Mouse (Mus musculus) intestine, embryonic 14.5 days (tissue): ENCODE data around the gene Kalrn. TPM values are rescaled to one million over a fixed set of nuclear protein-coding genes. Genes with fewer than 3 reads are reported as not detected.

Source experiments
- ATAC-seq: fragments of 200-750 bp; cut with Nextera tagmentation; replicated peaks from 2 replicates; pipeline ENCODE4 v1.8.0; 2017; ENCODE audit warnings: low read depth, moderate number of reproducible peaks, moderate TSS enrichment, moderate library complexity; ENCODE audit not compliant: low FRiP score, low TSS enrichment
- DNase-seq: peaks from one replicate; pipeline ENCODE4 v3.0.0-alpha.2; 2018; ENCODE audit warnings: low spot score
- H3K27ac ChIP-seq: fragments of 300-500 bp; sonication (generic); 2 replicates; pipeline ENCODE4 v1.5.1; 2014; ENCODE audit warnings: low read depth, mild to moderate bottlenecking, control low read depth
- H3K27me3 ChIP-seq: fragments of 300-500 bp; sonication (generic); replicated peaks from 2 replicates; pipeline ENCODE4 v1.6.1; 2014; ENCODE audit warnings: low read length, control low read depth; ENCODE audit not compliant: control insufficient read depth, insufficient read depth
- H3K36me3 ChIP-seq: fragments of 300-500 bp; sonication (generic); 2 replicates; pipeline ENCODE4 v1.6.1; 2014; ENCODE audit warnings: low read length, control low read depth; ENCODE audit not compliant: control insufficient read depth, insufficient read depth
- H3K4me1 ChIP-seq: fragments of 300-500 bp; sonication (generic); replicated peaks from 2 replicates; pipeline ENCODE4 v1.6.1; 2014; ENCODE audit warnings: low read length, control low read depth, mixed read lengths; ENCODE audit not compliant: control insufficient read depth, insufficient read depth
- H3K4me2 ChIP-seq: fragments of 300-500 bp; sonication (generic); 2 replicates; pipeline ENCODE4 v1.6.1; 2014; ENCODE audit warnings: low read length
- H3K4me3 ChIP-seq: fragments of 300-500 bp; sonication (generic); 2 replicates; pipeline ENCODE4 v1.5.1; 2014; ENCODE audit warnings: low read depth, low read length, control low read depth, mixed read lengths
- H3K9ac ChIP-seq: fragments of 300-500 bp; sonication (generic); 2 replicates; pipeline ENCODE4 v1.6.1; 2014; ENCODE audit warnings: mild to moderate bottlenecking, low read length
- H3K9me3 ChIP-seq: fragments of 300-500 bp; sonication (generic); 2 replicates; pipeline ENCODE4 v1.6.1; 2016; ENCODE audit warnings: low read length, control low read depth; ENCODE audit not compliant: control insufficient read depth
- WGBS: fragments of 180-500 bp; shearing (Covaris S2); extraction: QIAGEN DNeasy Blood & Tissue Kit; methylation state at CpG from one replicate; pipeline ENCODE4 v1.1.7; 2014; 5-methylcytosine and 5-hydroxymethylcytosine counted together
- polyA plus RNA-seq: library from polyadenylated mRNA; unstranded; fragments of >200 nt; fragmentation: Nextera tagmentation; extraction: Ambion mirVana; gene quantifications from 2 replicates; pipeline ENCODE4 v1.2.1, GENCODE M21; 2014

Gene Kalrn
- polyA plus RNA-seq, 1 experiment from 2014 or later: 20.1 TPM

DNA sequence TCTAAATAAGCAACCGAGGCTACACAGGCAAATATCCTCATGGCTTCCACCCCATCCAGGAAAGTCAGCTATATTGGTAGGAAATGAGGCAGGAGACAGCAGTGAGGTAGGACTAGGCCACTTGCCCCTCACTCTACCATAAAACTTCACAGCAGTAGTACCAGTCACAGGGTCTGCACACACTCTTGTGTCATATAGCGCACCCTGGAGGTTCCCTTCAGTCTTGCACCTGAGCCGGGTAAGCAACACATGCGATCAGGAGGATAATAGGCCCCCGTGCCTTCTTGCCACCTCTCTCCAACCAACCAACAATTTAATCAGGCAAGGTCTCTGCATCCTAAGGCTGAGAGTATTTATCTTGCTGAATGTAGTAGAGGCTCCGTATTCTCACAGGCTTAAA lies 278.8 kb downstream of the Kalrn start:
- Histone ChIP-seq H3K4me3 (no peak overlapping the region), H3K27ac (no peak overlapping the region), H3K9me3 (no peaks in the 10 kb centered on the region), H3K36me3 (peaks cover 15% of the 10 kb centered on the region), H3K4me2 (no peak overlapping the region), H3K4me1 (no peaks in the 10 kb centered on the region), H3K27me3 (no peaks in the 10 kb centered on the region), H3K9ac (no peak overlapping the region)
- no peak for DNase-seq
- ATAC-seq: no peak
- 78% methylated on average over 6 of the region's 6 CpGs for WGBS

DNA sequence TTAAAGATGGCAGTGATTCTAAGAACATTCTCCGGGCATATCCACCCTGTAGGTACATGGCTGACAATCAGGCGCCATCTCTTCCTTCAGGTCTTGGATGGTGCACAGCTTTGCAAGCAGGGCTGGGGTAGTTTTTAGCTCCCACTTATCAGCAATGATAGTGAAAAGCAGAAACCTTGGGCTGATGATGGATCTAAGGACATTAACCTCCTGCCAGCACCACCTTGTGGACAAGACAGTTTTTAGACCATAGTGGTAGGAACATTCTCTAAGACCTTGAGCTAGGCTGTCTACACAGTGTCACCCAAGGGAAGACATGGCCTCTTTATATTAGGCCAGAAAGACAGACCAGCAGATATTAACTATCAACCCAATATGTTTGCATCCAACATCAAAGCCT lies 279.7 kb downstream of the Kalrn start:
- Histone ChIP-seq H3K4me3 (no peak overlapping the region), H3K36me3 (peaks cover 15% of the 10 kb centered on the region), H3K4me2 (no peak overlapping the region), H3K4me1 (no peaks in the 10 kb centered on the region), H3K9ac (no peak overlapping the region), H3K27ac (no peak overlapping the region), H3K27me3 (no peaks in the 10 kb centered on the region), H3K9me3 (no peaks in the 10 kb centered on the region)
- no peak for ATAC-seq
- no peak for DNase-seq
- WGBS: 95% methylated on average over 2 of the region's 2 CpGs

DNA sequence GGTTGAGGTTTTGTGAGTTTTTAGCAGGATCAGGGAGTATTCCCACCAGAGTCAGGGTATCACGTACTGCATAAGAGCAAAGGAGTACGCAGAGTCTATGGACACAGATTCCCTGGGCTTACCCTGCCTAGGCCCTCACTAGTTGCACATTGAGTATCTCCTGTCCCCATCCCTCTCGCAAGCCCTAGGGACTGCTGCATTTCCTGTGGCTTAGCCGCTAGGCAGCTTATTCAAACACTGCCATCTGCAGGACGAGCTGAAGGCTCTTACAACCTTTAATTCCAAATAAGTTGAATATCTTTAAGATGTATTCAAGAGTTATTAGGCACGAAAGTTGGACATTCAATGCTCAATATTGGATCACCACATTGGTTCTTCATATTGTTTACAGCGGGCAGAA lies 283.7 kb downstream of the Kalrn start:
- 51% methylated on average over 7 of the region's 7 CpGs for WGBS
- ATAC-seq: no peak

DNA sequence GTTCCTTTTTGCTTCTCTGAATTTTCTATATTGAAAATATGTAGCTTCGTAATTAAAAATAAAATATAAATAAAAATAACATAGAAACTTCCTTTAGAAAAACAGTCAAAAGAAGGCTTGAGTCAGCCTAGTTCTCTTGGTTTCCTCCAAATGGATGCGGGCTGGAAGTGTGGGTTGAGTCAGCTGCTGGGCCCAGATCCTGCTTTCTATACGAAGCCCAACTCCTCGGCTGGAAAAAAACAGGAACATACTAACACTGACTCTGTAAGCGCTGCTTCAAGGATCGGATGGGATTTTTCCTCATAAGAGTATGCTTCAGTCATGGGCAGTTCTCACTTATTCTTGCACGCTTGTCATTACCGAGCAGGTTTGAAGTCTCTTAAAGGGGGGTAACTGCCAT lies 291.3 kb downstream of the Kalrn start:
- no peaks in the 10 kb centered on the region for H3K4me1 ChIP-seq
- no peaks in the 10 kb centered on the region for H3K36me3 ChIP-seq
- no peak for DNase-seq
- H3K4me3 ChIP-seq: no peak overlapping the region
- H3K9me3 ChIP-seq: no peaks in the 10 kb centered on the region
- no peak overlapping the region for H3K9ac ChIP-seq
- no peak overlapping the region for H3K27ac ChIP-seq
- no peak for ATAC-seq
- H3K27me3 ChIP-seq: no peaks in the 10 kb centered on the region
- WGBS: 78% methylated on average over 8 of the region's 8 CpGs
- no peak overlapping the region for H3K4me2 ChIP-seq

More for the DNA sequence above, 283.7 kb downstream of the Kalrn start:
- Histone ChIP-seq H3K9ac (no peak overlapping the region), H3K4me2 (no peak overlapping the region), H3K4me1 (no peaks in the 10 kb centered on the region), H3K27ac (no peak overlapping the region), H3K9me3 (no peaks in the 10 kb centered on the region), H3K4me3 (no peak overlapping the region), H3K27me3 (no peaks in the 10 kb centered on the region), H3K36me3 (peaks cover 15% of the 10 kb centered on the region)
- DNase-seq: no peak

DNA sequence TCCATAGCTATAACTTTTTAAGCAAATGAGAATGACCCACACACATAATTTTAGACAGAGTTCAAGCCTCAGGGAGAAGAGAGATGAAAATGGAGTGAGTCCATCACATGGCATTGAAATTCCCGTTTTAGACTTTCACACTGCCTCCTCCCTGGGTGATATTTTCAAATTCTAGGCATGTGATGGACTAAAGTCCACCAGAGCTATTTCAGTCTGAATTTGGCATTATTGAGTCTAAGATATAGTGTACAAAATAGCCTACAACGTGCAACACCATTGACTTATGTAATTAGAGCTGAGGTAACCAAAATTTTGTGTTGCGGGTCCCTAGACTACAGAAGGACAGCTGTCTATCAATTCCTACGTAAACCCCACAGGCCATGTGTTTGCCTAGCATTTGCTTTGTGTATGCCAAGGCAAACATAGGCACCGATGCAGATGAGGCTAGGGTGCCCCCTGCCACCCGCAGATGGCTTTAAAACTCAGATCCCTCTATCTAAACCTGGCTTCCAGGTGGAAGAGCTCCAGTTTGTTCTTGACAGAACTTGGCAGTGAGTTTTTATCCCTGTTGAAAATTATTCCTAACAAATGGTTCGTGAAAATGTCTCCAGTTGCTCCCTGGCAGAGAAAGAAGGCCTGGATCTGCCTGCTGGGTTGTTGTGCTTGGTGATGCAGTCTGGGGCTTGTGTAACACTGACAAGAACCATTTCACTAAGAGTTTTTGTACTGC lies 293.5 kb downstream of the Kalrn start:
- H3K36me3 ChIP-seq: no peaks in the 10 kb centered on the region
- no peaks in the 10 kb centered on the region for H3K27me3 ChIP-seq
- no peaks in the 10 kb centered on the region for H3K9me3 ChIP-seq
- no peaks in the 10 kb centered on the region for H3K4me1 ChIP-seq
- H3K4me2 ChIP-seq: no peak overlapping the region
- H3K27ac ChIP-seq: no peak overlapping the region
- ATAC-seq (no peak), DNase-seq (no peak)
- H3K4me3 ChIP-seq: no peak overlapping the region
- WGBS: 71% methylated on average over 7 of the region's 7 CpGs
- H3K9ac ChIP-seq: no peak overlapping the region

DNA sequence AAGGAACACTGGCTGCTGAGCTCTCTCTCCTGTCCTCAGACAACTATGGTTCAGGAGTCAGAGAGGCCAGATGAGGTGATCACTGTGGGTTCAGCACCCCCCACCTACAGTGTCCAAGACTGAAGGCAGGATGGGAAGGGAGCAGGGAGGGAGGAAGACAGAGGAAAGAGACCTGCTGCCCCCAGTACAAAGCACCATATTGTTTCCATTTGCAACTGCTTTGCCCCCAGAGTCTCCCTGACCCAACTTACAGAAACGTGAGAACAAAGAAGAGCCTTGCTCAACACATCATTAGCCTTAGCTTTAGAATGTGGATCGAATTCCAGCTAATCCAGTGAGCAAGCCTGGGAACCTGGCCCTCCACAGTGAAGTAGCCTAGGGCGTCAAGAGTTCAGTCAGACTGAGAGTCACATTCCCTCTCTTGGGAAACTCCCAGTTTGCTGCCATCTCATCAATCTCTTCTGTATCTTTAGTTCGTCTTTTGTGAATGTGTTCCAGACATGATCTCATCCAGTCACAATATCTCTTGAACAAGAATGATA lies 295.0 kb downstream of the Kalrn start:
- WGBS: 66% methylated on average over 4 of the region's 4 CpGs
- Histone ChIP-seq H3K4me3 (no peak overlapping the region), H3K27ac (no peak overlapping the region), H3K9me3 (no peaks in the 10 kb centered on the region), H3K36me3 (no peaks in the 10 kb centered on the region), H3K4me1 (no peaks in the 10 kb centered on the region), H3K27me3 (no peaks in the 10 kb centered on the region), H3K9ac (no peak overlapping the region), H3K4me2 (no peak overlapping the region)
- DNase-seq (no peak), ATAC-seq (no peak)

DNA sequence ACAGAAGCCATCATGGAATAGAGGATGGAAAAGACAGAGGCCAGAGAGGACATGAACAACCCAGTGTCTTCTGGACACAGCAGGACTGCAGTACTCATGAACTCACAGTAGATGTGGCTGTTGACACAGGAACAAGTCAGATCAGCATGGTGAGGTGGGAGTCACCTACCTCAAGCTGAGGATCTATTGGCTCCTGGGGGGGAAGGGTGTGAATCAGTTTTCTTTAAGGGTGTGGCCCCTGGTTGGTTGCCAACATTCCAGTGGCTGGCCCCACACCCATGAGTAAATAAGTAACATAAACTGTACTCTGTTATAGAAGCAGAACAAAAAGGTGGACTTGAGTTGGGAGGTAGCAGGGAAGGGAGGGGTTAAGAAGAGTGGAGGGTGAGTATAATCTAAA lies 298.7 kb downstream of the Kalrn start:
- Histone ChIP-seq H3K9ac (no peak overlapping the region), H3K9me3 (no peaks in the 10 kb centered on the region), H3K4me3 (no peak overlapping the region), H3K4me2 (no peak overlapping the region), H3K27ac (no peak overlapping the region), H3K36me3 (no peaks in the 10 kb centered on the region), H3K27me3 (no peaks in the 10 kb centered on the region), H3K4me1 (0 out of 2 replicates have a peak, but pooled peaks cover 3% of the 10 kb centered on the region)
- ATAC-seq: peak; percentile 78
- no peak for DNase-seq

DNA sequence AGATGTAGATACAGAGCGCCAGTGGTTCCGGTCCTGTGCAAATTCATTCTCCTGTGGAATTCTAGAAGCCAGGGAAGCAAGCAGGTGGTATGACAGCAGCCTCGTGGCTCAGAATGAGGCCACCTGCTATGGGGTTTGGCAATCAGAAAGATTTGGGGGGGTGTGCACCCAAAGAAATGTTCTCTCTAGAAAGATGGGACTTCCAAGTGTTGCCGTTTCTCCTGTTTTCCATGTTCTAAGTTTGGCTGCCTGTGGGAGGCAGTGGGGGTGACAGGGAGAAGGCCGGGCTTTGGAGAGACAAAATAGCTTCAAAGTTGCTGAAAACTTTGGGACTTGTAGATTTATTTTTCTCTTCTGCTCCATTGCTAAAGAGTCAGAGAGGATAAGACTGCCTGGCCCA lies 301.9 kb downstream of the Kalrn start:
- no peak overlapping the region for H3K9ac ChIP-seq
- H3K27me3 ChIP-seq: no peaks in the 10 kb centered on the region
- ATAC-seq: no peak
- DNase-seq: no peak
- H3K4me3 ChIP-seq: no peak overlapping the region
- H3K9me3 ChIP-seq: no peaks in the 10 kb centered on the region
- H3K27ac ChIP-seq: no peak overlapping the region
- 94% methylated on average over 5 of the region's 5 CpGs for WGBS
- H3K4me1 ChIP-seq: 0 out of 2 replicates have a peak, but pooled peaks cover 3% of the 10 kb centered on the region
- H3K36me3 ChIP-seq: no peaks in the 10 kb centered on the region
- H3K4me2 ChIP-seq: no peak overlapping the region

DNA sequence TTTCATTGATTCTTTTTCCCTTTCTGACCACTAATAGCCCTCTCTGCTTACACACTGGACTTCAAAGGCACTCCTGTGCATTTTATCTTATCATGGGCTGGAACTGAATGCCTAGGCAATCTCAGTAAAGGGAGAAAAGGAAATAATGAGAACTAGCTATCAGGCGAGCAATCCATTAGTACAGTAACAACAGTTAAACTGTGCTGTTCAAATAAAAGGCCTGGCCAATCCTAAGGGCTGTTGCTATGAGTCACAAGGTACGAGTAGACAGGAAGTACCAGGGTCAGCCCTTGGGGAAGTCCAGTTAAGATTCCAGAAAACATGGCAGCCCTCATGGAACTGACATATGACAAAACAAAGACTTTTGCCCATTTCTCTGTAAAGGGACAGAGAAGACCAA lies 302.7 kb downstream of the Kalrn start:
- H3K4me3 ChIP-seq: no peak overlapping the region
- ATAC-seq: 0 out of 2 replicates have a peak, but pooled peaks have one; percentile 36
- no peak overlapping the region for H3K27ac ChIP-seq
- no peak for DNase-seq
- H3K9ac ChIP-seq: no peak overlapping the region
- no peak overlapping the region for H3K4me2 ChIP-seq
- 0 out of 2 replicates have a peak, but pooled peaks cover 3% of the 10 kb centered on the region for H3K4me1 ChIP-seq
- H3K9me3 ChIP-seq: no peaks in the 10 kb centered on the region
- WGBS: 60% methylated on average over 2 of the region's 2 CpGs
- no peaks in the 10 kb centered on the region for H3K36me3 ChIP-seq
- H3K27me3 ChIP-seq: no peaks in the 10 kb centered on the region
